Mouse (Mus musculus) mammary gland, adult 2 months (tissue): ENCODE measurements around the gene Erfe. TPM values are rescaled to one million over a fixed set of nuclear protein-coding genes. Genes with fewer than 3 reads are reported as not detected.

Source experiments
- polyA plus RNA-seq: library from polyadenylated mRNA; depleted of rRNA; stranded (reverse); fragments of >200 nt; gene quantifications from 2 replicates; pipeline ENCODE4 v1.2.3, GENCODE M21; 2012; ENCODE audit warnings: low replicate concordance; rRNA removed

The Erfe gene
- 0.16 and 0.37 TPM in 2 replicates for polyA plus RNA-seq

GRCm38 (mm10) chr1:91366215-91367108 lies at the start of gene Erfe:
Erfe (plus strand) TSS chr1:91366430.

GRCm38 (mm10) chr1:91321760-91322438 lies 44.3 kb upstream of the Erfe start, which contains the start of gene Espnl:
Espnl (plus strand) TSS chr1:91322075.

GRCm38 (mm10) chr1:91350841-91351240 lies 15.4 kb upstream of the Erfe start, which contains the start of gene Klhl30:
Klhl30 (plus strand) TSS chr1:91351016.

GRCm38 (mm10) chr1:91398260-91399062 lies 32.2 kb downstream of the Erfe start, which contains the start of gene Ilkap:
Ilkap (minus strand) TSS chr1:91398815.

GRCm38 (mm10) chr1:91413898-91414594 lies 47.8 kb downstream of the Erfe start, which contains the start of gene Hes6:
Hes6 (minus strand) TSS chr1:91414038.

Other genes starting within 250 kb of the Erfe start
- not detected in 2 replicates for gene Rbm44, start 221.3 kb upstream of the Erfe start, polyA plus RNA-seq
- 20.0 and 37.1 TPM in 2 replicates for gene Ramp1, start 186.6 kb upstream of the Erfe start, polyA plus RNA-seq
- 33.9 and 55.3 TPM in 2 replicates for gene Ube2f, start 116.1 kb upstream of the Erfe start, polyA plus RNA-seq
- gene Scly, start 68.1 kb upstream of the Erfe start, polyA plus RNA-seq = 22.5 and 30.5 TPM in 2 replicates
- gene Espnl, start 44.4 kb upstream of the Erfe start, polyA plus RNA-seq = 0.09 and 0.39 TPM in 2 replicates
- gene Klhl30, start 15.4 kb upstream of the Erfe start, polyA plus RNA-seq = 0.49 and 20.0 TPM in 2 replicates
- 49.6 and 53.5 TPM in 2 replicates for gene Ilkap, start 32.4 kb downstream of the Erfe start, polyA plus RNA-seq
- gene Hes6, start 47.6 kb downstream of the Erfe start, polyA plus RNA-seq = 32.4 and 59.6 TPM in 2 replicates
- 10.6 TPM in 2 replicates for gene Per2, start 92.9 kb downstream of the Erfe start, polyA plus RNA-seq
- 4.7 and 5.7 TPM in 2 replicates for gene Traf3ip1, start 128.2 kb downstream of the Erfe start, polyA plus RNA-seq
- gene Asb1, start 174.1 kb downstream of the Erfe start, polyA plus RNA-seq = 6.4 and 10.7 TPM in 2 replicates